Mouse (Mus musculus): ENCODE measurements around the gene Fxyd5. TPM values are rescaled to one million over a fixed set of nuclear protein-coding genes. Genes with fewer than 3 reads are reported as not detected.

Gene Fxyd5
- polyA plus RNA-seq (2012; rRNA removed): 17.0 and 23.0 TPM in 2 replicates

GRCm38 (mm10) chr7:31042431-31042910 is at the start of gene Fxyd5:
Gene Fxyd5, minus strand, starts transcription at chr7:31042481.

GRCm38 (mm10) chr7:31076492-31076891 is 34.2 kb upstream of the Fxyd5 start, which contains the start of gene Fxyd3:
Gene Fxyd3, minus strand, starts transcription at chr7:31076704.

GRCm38 (mm10) chr7:31059108-31059507 is 16.8 kb upstream of the Fxyd5 start, which contains the start of gene Lgi4:
Gene Lgi4, plus strand, starts transcription at chr7:31059342.

GRCm38 (mm10) chr7:31057071-31057470 is 14.8 kb upstream of the Fxyd5 start, which contains the start of gene Fxyd1:
Gene Fxyd1, minus strand, starts transcription at chr7:31057199.

GRCm38 (mm10) chr7:31051321-31052021 is 9.2 kb upstream of the Fxyd5 start, which contains the start of gene Fxyd7:
Gene Fxyd7, minus strand, starts transcription at chr7:31051467.

Other genes with a start within 250 kb of the Fxyd5 start
- 0.10 and 0.16 TPM in 2 replicates for gene Ffar2, start 218.7 kb downstream of the Fxyd5 start, polyA plus RNA-seq (2012; rRNA removed)
- gene Ffar3, start 186.3 kb downstream of the Fxyd5 start, polyA plus RNA-seq (2012; rRNA removed): 0.06 TPM in 1 of 2 replicates, not detected in the other
- gene Ffar1, start 180.9 kb downstream of the Fxyd5 start, polyA plus RNA-seq (2012; rRNA removed): not detected in 2 replicates
- 0.11 and 0.20 TPM in 2 replicates for gene Cd22, start 162.1 kb downstream of the Fxyd5 start, polyA plus RNA-seq (2012; rRNA removed)
- 1.3 and 1.9 TPM in 2 replicates for gene Mag, start 127.6 kb downstream of the Fxyd5 start, polyA plus RNA-seq (2012; rRNA removed)
- 0.43 TPM in 1 of 2 replicates, not detected in the other for gene Hamp2, start 117.8 kb downstream of the Fxyd5 start, polyA plus RNA-seq (2012; rRNA removed)
- not detected in 2 replicates for gene Hamp, start 98.4 kb downstream of the Fxyd5 start, polyA plus RNA-seq (2012; rRNA removed)
- gene Usf2, start 85.7 kb downstream of the Fxyd5 start, polyA plus RNA-seq (2012; rRNA removed): 164 and 173 TPM in 2 replicates
- 19.5 and 20.0 TPM in 2 replicates for gene Lsr, start 69.0 kb downstream of the Fxyd5 start, polyA plus RNA-seq (2012; rRNA removed)
- 0.36 and 0.61 TPM in 2 replicates for gene Fam187b, start 68.7 kb downstream of the Fxyd5 start, polyA plus RNA-seq (2012; rRNA removed)
- 45.5 and 68.3 TPM in 2 replicates for gene Fxyd7, start 9.0 kb upstream of the Fxyd5 start, polyA plus RNA-seq (2012; rRNA removed)
- gene Fxyd1, start 14.7 kb upstream of the Fxyd5 start, polyA plus RNA-seq (2012; rRNA removed): 14.3 and 25.8 TPM in 2 replicates
- 0.65 and 1.6 TPM in 2 replicates for gene Lgi4, start 16.9 kb upstream of the Fxyd5 start, polyA plus RNA-seq (2012; rRNA removed)
- 0.36 and 6.3 TPM in 2 replicates for gene Fxyd3, start 34.2 kb upstream of the Fxyd5 start, polyA plus RNA-seq (2012; rRNA removed)
- gene Hpn, start 72.8 kb upstream of the Fxyd5 start, polyA plus RNA-seq (2012; rRNA removed): 0.74 and 1.9 TPM in 2 replicates
- 12.0 and 14.9 TPM in 2 replicates for gene Scn1b, start 84.5 kb upstream of the Fxyd5 start, polyA plus RNA-seq (2012; rRNA removed)
- 380 and 425 TPM in 2 replicates for gene Gramd1a, start 113.4 kb upstream of the Fxyd5 start, polyA plus RNA-seq (2012; rRNA removed)
- gene Scgb2b2, start 248.0 kb upstream of the Fxyd5 start, polyA plus RNA-seq (2012; rRNA removed): not detected in 2 replicates
- gene Scgb1b2, start 249.3 kb upstream of the Fxyd5 start, polyA plus RNA-seq (2012; rRNA removed): not detected in 2 replicates